ENCODE assay signal across 8 mouse cellular contexts in the genomic region with DNA sequence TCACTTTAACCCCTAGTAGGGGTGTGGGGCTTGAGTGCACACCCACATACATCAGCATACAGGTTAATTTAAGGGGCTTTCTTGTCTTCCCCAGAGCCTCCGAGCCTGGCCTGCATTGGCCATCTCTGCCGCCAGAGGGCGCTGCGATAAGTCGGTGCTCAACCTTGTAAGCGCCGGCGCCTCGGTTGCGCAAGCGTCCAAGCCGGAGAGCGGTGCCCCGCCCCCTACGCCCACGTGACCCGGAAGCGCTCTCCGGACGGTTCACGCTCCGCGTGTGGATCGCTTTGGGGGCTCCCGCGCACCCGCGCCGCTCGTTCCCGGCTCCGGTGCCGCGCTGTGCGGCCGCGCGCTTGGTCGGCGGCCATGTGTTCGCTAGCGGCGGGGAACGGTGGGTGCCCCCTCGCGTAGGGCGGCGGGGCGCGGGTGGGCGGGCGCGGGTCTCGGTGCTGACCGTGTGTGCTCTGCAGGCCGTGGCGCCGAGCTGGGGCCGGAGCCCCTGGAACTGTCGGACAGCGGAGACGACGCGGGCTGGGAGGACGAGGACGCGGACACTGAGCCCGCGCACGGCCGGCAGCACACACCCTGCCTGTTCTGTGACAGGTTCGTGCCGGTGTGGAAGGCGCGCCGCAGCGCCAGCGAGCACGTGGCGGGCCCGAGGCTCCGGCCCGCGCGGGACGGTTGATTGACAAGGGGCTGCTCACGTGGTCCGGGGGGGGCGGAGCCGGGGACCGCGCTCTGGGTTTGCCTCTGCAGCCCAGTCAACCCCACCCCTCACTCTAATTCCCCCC. TPM values are rescaled to one million over a fixed set of nuclear protein-coding genes. Genes with fewer than 3 reads are reported as not detected.
A peak's percentile ranks its signal among the peaks of the same experiment; 100 is the strongest.
DNase-seq lines count a peak whose midpoint lies in the region; ATAC-seq and TF ChIP-seq lines count a peak whose summit lies in the region.

A gene (plus strand): TSS at position 233 of the 788 bp plus-strand sequence.

- peaks cover 40% of the 10 kb centered on the region for H3K36me3 ChIP-seq in E14TG2a.4 (ENCODE audit: insufficient read depth, low read length)
- H3K36me3 ChIP-seq in forebrain, embryonic 13.5 days (ENCODE audit: poor library complexity, severe bottlenecking), result peaks cover 15% of the 10 kb centered on the region
- H3K36me3 ChIP-seq in neural tube, embryonic 15.5 days, result peaks cover 11% of the 10 kb centered on the region; the same call in 1 of the 2 replicates

- intact Hi-C loops in heart, postnatal 14 days (cut with DNase I), result loop anchor here (1.0 kb wide), 1 partner anchor 145 kb away; no protein-coding TSS in a partner anchor

- H3K9ac ChIP-seq in forebrain, embryonic 13.5 days, result peak within 1 kb of the TSS; percentile 72
- H3K9ac ChIP-seq in neural tube, embryonic 15.5 days (replicated peaks), result peak within 1 kb of the TSS; percentile 67

- peak within 1 kb of the TSS; percentile 79 for H3K4me3 ChIP-seq in E14TG2a.4 (replicated peaks; ENCODE audit: low read length)
- H3K4me3 ChIP-seq in forebrain, embryonic 13.5 days, result peak within 1 kb of the TSS; percentile 63
- peak within 1 kb of the TSS; percentile 69 for H3K4me3 ChIP-seq in neural tube, embryonic 15.5 days (replicated peaks)

- H3K4me1 ChIP-seq in E14TG2a.4 (replicated peaks; ENCODE audit: low read depth, low read length), result peaks cover 28% of the 10 kb centered on the region
- H3K4me1 ChIP-seq in forebrain, embryonic 13.5 days, result peaks cover 18% of the 10 kb centered on the region
- peaks cover 18% of the 10 kb centered on the region for H3K4me1 ChIP-seq in neural tube, embryonic 15.5 days

- peak within 1 kb of the TSS; percentile 65 for H3K4me2 ChIP-seq in forebrain, embryonic 13.5 days
- peak within 1 kb of the TSS; percentile 76 for H3K4me2 ChIP-seq in neural tube, embryonic 15.5 days

- DNase-seq in c-Kit-positive CD71-positive TER-119-positive erythroid progenitor cells, embryonic 14.5 days (ENCODE audit: low spot score), result peak; percentile 95
- peak; percentile 98 to 99 for DNase-seq in heart, postnatal 14 days
- peak; percentile 98 for DNase-seq in layer of hippocampus, adult 11-12 months (ENCODE audit: low spot score)
- peak; percentile 95 to 96 for DNase-seq in lung, adult 18-20 months
- peak; percentile 97 for DNase-seq in testis, postnatal 14 days (ENCODE audit: low spot score)

- under 1% methylated on average over 76 of the region's 92 CpGs for WGBS in forebrain, embryonic 13.5 days
- WGBS in neural tube, embryonic 15.5 days, result under 1% methylated on average over 88 of the region's 92 CpGs

- no peaks in the 10 kb centered on the region for H3K9me3 ChIP-seq in E14TG2a.4 (ENCODE audit: low read length)
- no peaks in the 10 kb centered on the region for H3K9me3 ChIP-seq in forebrain, embryonic 13.5 days (replicated peaks)
- H3K9me3 ChIP-seq in neural tube, embryonic 15.5 days (replicated peaks), result no peaks in the 10 kb centered on the region

- peak; percentile 97 for ATAC-seq in forebrain, embryonic 13.5 days
- peak; percentile 96 for ATAC-seq in neural tube, embryonic 15.5 days (ENCODE audit: low FRiP score)

- H3K27me3 ChIP-seq in E14TG2a.4 (ENCODE audit: insufficient read depth, low read length), result no peaks in the 10 kb centered on the region
- 0 out of 2 replicates have a peak, but pooled peaks cover 4% of the 10 kb centered on the region for H3K27me3 ChIP-seq in forebrain, embryonic 13.5 days
- no peaks in the 10 kb centered on the region for H3K27me3 ChIP-seq in neural tube, embryonic 15.5 days (replicated peaks)

- peak within 1 kb of the TSS; percentile 66 for H3K27ac ChIP-seq in forebrain, embryonic 13.5 days
- peak within 1 kb of the TSS; percentile 91 for H3K27ac ChIP-seq in neural tube, embryonic 15.5 days (replicated peaks)

- peak; percentile 88 for TF ChIP-seq CTCF in E14TG2a.4 (conservative IDR thresholded peaks at IDR 0.05; ENCODE audit: low read length)

RNA-seq across cellular contexts. Expression of the gene that starts here (rescaled TPM):
- polyA plus RNA-seq in forebrain, embryonic 13.5 days (2015; fragmentation: Nextera tagmentation; extraction: Ambion mirVana), result 47.6 and 53.3 TPM in 2 replicates
- 10 to 100 TPM; 10.1 to 10.2 TPM for total RNA-seq in heart, postnatal 14 days (2021)
- polyA plus RNA-seq in neural tube, embryonic 15.5 days (2015; fragmentation: Nextera tagmentation; extraction: Ambion mirVana), result 47.7 and 50.7 TPM in 2 replicates

Comparison
In these comparisons a context has a peak if more than half of its experiments do, and no peak if none do; other contexts are left out.
1. Peak in every context shown above with its lines: DNase-seq, ATAC-seq, H3K4me3 ChIP-seq and H3K27ac ChIP-seq.